Mouse (Mus musculus) lung, postnatal 0 days (tissue): ENCODE data around the gene Tac4. TPM values are rescaled to one million over a fixed set of nuclear protein-coding genes. Genes with fewer than 3 reads are reported as not detected.

Experiments
- ATAC-seq: fragments of 200-750 bp; cut with Nextera tagmentation; 2 replicates; pipeline ENCODE4 v1.8.0; 2017; ENCODE audit warnings: moderate library complexity
- DNase-seq: peaks from one replicate; pipeline ENCODE4 v3.0.0-alpha.2; 2016; ENCODE audit warnings: low spot score
- H3K27ac ChIP-seq: fragments of 300-500 bp; sonication (generic); 2 replicates; pipeline ENCODE4 v1.5.1; 2014; ENCODE audit warnings: antibody characterized with exemption, mild to moderate bottlenecking, low read length, mixed read lengths
- H3K27me3 ChIP-seq: fragments of 300-500 bp; sonication (generic); replicated peaks from 2 replicates; pipeline ENCODE4 v1.6.1; 2014; ENCODE audit warnings: low read length, mixed read lengths; ENCODE audit not compliant: insufficient read depth
- H3K36me3 ChIP-seq: fragments of 300-500 bp; sonication (generic); 2 replicates; pipeline ENCODE4 v1.6.1; 2014; ENCODE audit warnings: low read length, mixed read lengths; ENCODE audit not compliant: insufficient read depth
- H3K4me1 ChIP-seq: fragments of 300-500 bp; sonication (generic); 2 replicates; pipeline ENCODE4 v1.6.1; 2014; ENCODE audit warnings: antibody characterized with exemption, low read depth, low read length, mixed read lengths; ENCODE audit not compliant: insufficient read depth
- H3K4me2 ChIP-seq: fragments of 300-500 bp; sonication (generic); replicated peaks from 2 replicates; pipeline ENCODE4 v1.6.1; 2014; ENCODE audit warnings: low read depth, mild to moderate bottlenecking, low read length, moderate library complexity, mixed read lengths
- H3K4me3 ChIP-seq: fragments of 300-500 bp; sonication (generic); 2 replicates; pipeline ENCODE4 v1.5.1; 2014; ENCODE audit warnings: low read depth, low read length
- H3K9ac ChIP-seq: fragments of 300-500 bp; sonication (generic); replicated peaks from 2 replicates; pipeline ENCODE4 v1.6.1; 2014; ENCODE audit warnings: low read depth, mild to moderate bottlenecking
- H3K9me3 ChIP-seq: fragments of 300-500 bp; sonication (generic); 2 replicates; pipeline ENCODE4 v1.6.1; 2016; ENCODE audit warnings: low read length, mixed read lengths
- CTCF ChIP-seq: IDR thresholded peaks from 2 replicates; pipeline ENCODE4 v1.5.1; 2016; ENCODE audit warnings: antibody characterized with exemption, mild to moderate bottlenecking
- EP300 ChIP-seq: IDR thresholded peaks from 2 replicates; pipeline ENCODE4 v1.6.1; 2016; ENCODE audit warnings: antibody characterized with exemption, mild to moderate bottlenecking, control low read depth
- WGBS: fragments of 180-500 bp; shearing (Covaris S2); extraction: QIAGEN DNeasy Blood & Tissue Kit; methylation state at CpG from one replicate; pipeline ENCODE4 v1.1.7; 2014; 5-methylcytosine and 5-hydroxymethylcytosine counted together
- polyA plus RNA-seq: library from polyadenylated mRNA; unstranded; fragments of >200 nt; fragmentation: Nextera tagmentation; extraction: Ambion mirVana; gene quantifications from 2 replicates; pipeline ENCODE4 v1.2.1, GENCODE M21; 2015

The Tac4 gene
- polyA plus RNA-seq, 1 experiment from 2014 or later, result 0.18 TPM

GRCm38 (mm10) chr11:95255747-95256146 lies 5.6 kb upstream of the Tac4 start:
- H3K27me3 ChIP-seq, result no peaks in the 10 kb centered on the region
- H3K4me2 ChIP-seq, result no peak overlapping the region
- H3K9me3 ChIP-seq, result no peaks in the 10 kb centered on the region
- ATAC-seq (no peak), DNase-seq (no peak)
- TF ChIP-seq EP300 (no peak), CTCF (peak; percentile 17; the same call in 1 of the 2 replicates)
- no peak overlapping the region for H3K9ac ChIP-seq
- no peaks in the 10 kb centered on the region for H3K36me3 ChIP-seq
- H3K4me3 ChIP-seq, result no peak overlapping the region
- WGBS, result 69% methylated on average over 6 of the region's 6 CpGs
- H3K4me1 ChIP-seq, result peaks cover 3% of the 10 kb centered on the region; the same call in 1 of the 2 replicates
- H3K27ac ChIP-seq, result no peak overlapping the region

- Histone ChIP-seq H3K4me1 (no peaks in the 10 kb centered on the region), H3K27ac (no peak overlapping the region), H3K36me3 (no peaks in the 10 kb centered on the region), H3K4me2 (no peak overlapping the region), H3K4me3 (no peak overlapping the region), H3K9me3 (no peaks in the 10 kb centered on the region), H3K27me3 (no peaks in the 10 kb centered on the region), H3K9ac (no peak overlapping the region)
- ATAC-seq (no peak), DNase-seq (no peak)
- 28% methylated on average over 4 of the region's 4 CpGs for WGBS
- no peak for TF ChIP-seq EP300
- TF ChIP-seq CTCF, result no peak
These were observed 3.4 kb upstream of the Tac4 start for GRCm38 (mm10) chr11:95257930-95258329.

GRCm38 (mm10) chr11:95258490-95258889 lies 2.8 kb upstream of the Tac4 start:
- Histone ChIP-seq H3K4me3 (peak overlapping the region; percentile 49), H3K4me1 (no peaks in the 10 kb centered on the region), H3K36me3 (no peaks in the 10 kb centered on the region), H3K9me3 (no peaks in the 10 kb centered on the region), H3K9ac (peak overlapping the region; percentile 44; the same call in 1 of the 2 replicates), H3K4me2 (peak overlapping the region; percentile 83), H3K27me3 (no peaks in the 10 kb centered on the region), H3K27ac (peak overlapping the region; percentile 66)
- WGBS, result 2% methylated on average over 24 of the region's 26 CpGs
- peak; percentile 78 for ATAC-seq
- no peak for TF ChIP-seq EP300
- TF ChIP-seq CTCF, result peak; percentile 74
- DNase-seq, result peak; percentile 91

GRCm38 (mm10) chr11:95259088-95259849 lies 2.1 kb upstream of the Tac4 start:
- TF ChIP-seq EP300 (peak; percentile 66), CTCF (peak; percentile 100)
- DNase-seq (peak; percentile 93), ATAC-seq (peak; percentile 82)
- H3K9me3 ChIP-seq, result no peaks in the 10 kb centered on the region
- H3K9ac ChIP-seq, result peak overlapping the region; percentile 44
- peak overlapping the region; percentile 74 for H3K27ac ChIP-seq
- 1% methylated on average over 72 of the region's 73 CpGs for WGBS
- H3K4me2 ChIP-seq, result peak overlapping the region; percentile 83
- H3K36me3 ChIP-seq, result no peaks in the 10 kb centered on the region
- H3K27me3 ChIP-seq, result no peaks in the 10 kb centered on the region
- H3K4me1 ChIP-seq, result no peaks in the 10 kb centered on the region
- H3K4me3 ChIP-seq, result peak overlapping the region; percentile 49

- ATAC-seq (peak; percentile 48), DNase-seq (peak; percentile 87)
- 42% methylated on average over 11 of the region's 11 CpGs for WGBS
- TF ChIP-seq CTCF (no peak), EP300 (peak; percentile 15; the same call in 1 of the 2 replicates)
- Histone ChIP-seq H3K27me3 (no peaks in the 10 kb centered on the region), H3K9ac (no peak overlapping the region), H3K27ac (peak overlapping the region; percentile 65), H3K4me2 (no peak overlapping the region), H3K4me1 (no peaks in the 10 kb centered on the region), H3K36me3 (no peaks in the 10 kb centered on the region), H3K4me3 (no peak overlapping the region), H3K9me3 (no peaks in the 10 kb centered on the region)
These were observed 2.6 kb downstream of the Tac4 start for GRCm38 (mm10) chr11:95263816-95264454.

- WGBS, result 70% methylated on average over 4 of the region's 4 CpGs
These were observed 3.2 kb downstream of the Tac4 start for GRCm38 (mm10) chr11:95264455-95265013.

More at GRCm38 (mm10) chr11:95264455-95265013, 3.2 kb downstream of the Tac4 start:
- no peak overlapping the region for H3K4me2 ChIP-seq
- H3K4me1 ChIP-seq, result no peaks in the 10 kb centered on the region
- H3K36me3 ChIP-seq, result no peaks in the 10 kb centered on the region
- DNase-seq, result peak; percentile 61
- no peaks in the 10 kb centered on the region for H3K27me3 ChIP-seq
- no peak overlapping the region for H3K4me3 ChIP-seq
- ATAC-seq, result no peak
- no peak overlapping the region for H3K9ac ChIP-seq
- TF ChIP-seq EP300 (no peak), CTCF (no peak)
- no peaks in the 10 kb centered on the region for H3K9me3 ChIP-seq
- H3K27ac ChIP-seq, result peak overlapping the region; percentile 65
